Mouse (Mus musculus): ENCODE measurements around the gene Tns1. TPM values are rescaled to one million over a fixed set of nuclear protein-coding genes. Genes with fewer than 3 reads are reported as not detected.

Gene Tns1
- polyA plus RNA-seq, 1 experiment from 2014 or later, result 39.4 TPM

DNA sequence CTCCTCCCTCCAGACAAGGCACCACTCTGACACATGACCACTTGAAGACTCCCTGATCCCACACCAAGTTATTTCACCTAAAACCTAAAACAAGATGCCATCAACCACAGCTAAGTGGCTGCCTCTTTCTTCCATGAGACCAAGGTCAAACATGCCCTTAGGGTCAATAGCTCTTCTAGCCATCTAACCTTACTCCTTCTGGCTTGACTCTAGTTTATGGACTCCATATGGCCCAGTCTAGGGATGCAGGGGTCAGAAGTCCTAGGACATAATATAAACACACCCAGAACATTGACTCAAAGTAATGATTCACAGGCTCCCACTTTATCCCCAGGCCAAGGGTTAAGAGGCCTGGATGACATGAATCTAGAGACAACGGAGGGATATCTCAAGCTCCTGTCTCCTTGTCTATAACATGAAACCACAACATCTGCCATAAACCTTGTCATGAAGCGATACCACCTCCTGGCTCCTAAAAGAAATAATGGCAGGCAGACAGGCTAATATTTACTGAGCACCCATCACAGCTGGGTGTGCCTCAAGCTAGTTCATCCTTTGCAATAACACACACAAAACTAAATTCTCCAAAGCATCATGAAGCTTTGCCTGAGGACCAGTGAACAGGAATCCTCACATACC lies 123.3 kb downstream of the Tns1 start:
- H3K27me3 ChIP-seq, result no peaks in the 10 kb centered on the region
- H3K9me3 ChIP-seq, result no peaks in the 10 kb centered on the region
- peak overlapping the region; percentile 76 for H3K27ac ChIP-seq
- WGBS, result 54% methylated on average over 2 of the region's 2 CpGs
- no peak overlapping the region for H3K4me2 ChIP-seq (replicated peaks)
- H3K4me3 ChIP-seq, result no peak overlapping the region
- H3K4me1 ChIP-seq, result peaks cover 33% of the 10 kb centered on the region
- ATAC-seq (ENCODE audit: insufficient number of reproducible peaks, insufficient read depth, low FRiP score, low TSS enrichment), result no peak
- H3K9ac ChIP-seq, result no peak overlapping the region
- peaks cover 9% of the 10 kb centered on the region for H3K36me3 ChIP-seq

DNA sequence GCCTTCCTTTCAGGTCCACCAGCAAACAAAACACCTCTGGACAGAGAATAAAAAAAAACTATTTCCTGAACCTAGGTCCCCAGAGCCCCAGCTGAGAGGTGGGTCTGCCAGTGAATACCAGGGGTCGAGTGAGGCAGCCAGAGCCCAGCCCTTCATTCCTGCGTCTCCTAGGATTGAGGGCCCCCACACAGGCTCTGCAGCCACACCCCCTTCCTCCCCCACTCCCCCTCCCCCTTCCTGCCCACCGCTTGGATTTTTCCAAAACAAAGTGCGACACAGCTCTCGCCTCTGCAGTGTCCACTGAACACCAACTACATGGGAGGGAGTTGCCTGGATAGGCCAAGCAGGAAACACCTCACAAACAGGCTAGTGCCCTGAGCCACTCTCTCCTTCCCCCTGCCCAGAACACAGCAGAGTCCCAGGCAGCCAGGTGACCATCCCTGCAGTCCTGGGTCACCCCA lies 124.0 kb downstream of the Tns1 start:
- WGBS, result 4% methylated on average over 5 of the region's 5 CpGs
- H3K4me3 ChIP-seq, result no peak overlapping the region
- no peaks in the 10 kb centered on the region for H3K9me3 ChIP-seq
- peaks cover 34% of the 10 kb centered on the region for H3K4me1 ChIP-seq
- ATAC-seq (ENCODE audit: insufficient number of reproducible peaks, insufficient read depth, low FRiP score, low TSS enrichment), result 0 out of 2 replicates have a peak, but pooled peaks have one; percentile 39
- H3K27ac ChIP-seq, result peak overlapping the region; percentile 76
- H3K27me3 ChIP-seq, result no peaks in the 10 kb centered on the region
- no peak overlapping the region for H3K9ac ChIP-seq
- H3K4me2 ChIP-seq (replicated peaks), result no peak overlapping the region
- peaks cover 14% of the 10 kb centered on the region for H3K36me3 ChIP-seq

DNA sequence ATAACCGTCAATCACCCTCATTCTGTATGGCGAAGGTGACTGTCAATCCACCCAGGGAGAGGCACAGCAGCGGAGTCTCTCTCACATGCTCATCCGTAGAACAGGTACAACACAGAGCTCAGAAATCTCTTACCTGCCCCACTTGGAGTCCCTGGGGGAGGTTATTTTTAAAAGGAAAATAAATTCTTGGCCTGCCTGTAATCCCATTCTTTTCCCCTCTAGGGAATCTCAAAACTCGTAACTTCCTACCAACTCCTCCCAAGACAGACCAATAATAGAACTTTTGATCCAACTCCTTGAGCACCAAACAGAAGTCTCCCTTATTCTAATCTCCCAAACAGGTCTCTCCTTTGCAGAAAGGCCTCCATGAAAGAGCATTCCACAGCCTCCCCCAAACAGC lies 124.7 kb downstream of the Tns1 start:
- no peak for ATAC-seq (ENCODE audit: insufficient number of reproducible peaks, insufficient read depth, low FRiP score, low TSS enrichment)
- 59% methylated on average over 5 of the region's 5 CpGs for WGBS
- H3K4me3 ChIP-seq, result no peak overlapping the region
- no peaks in the 10 kb centered on the region for H3K9me3 ChIP-seq
- peaks cover 19% of the 10 kb centered on the region for H3K36me3 ChIP-seq
- H3K27ac ChIP-seq, result peak overlapping the region; percentile 76
- peaks cover 39% of the 10 kb centered on the region for H3K4me1 ChIP-seq
- H3K9ac ChIP-seq, result no peak overlapping the region; the same call in 1 of the 2 replicates
- no peaks in the 10 kb centered on the region for H3K27me3 ChIP-seq
- no peak overlapping the region for H3K4me2 ChIP-seq (replicated peaks)

DNA sequence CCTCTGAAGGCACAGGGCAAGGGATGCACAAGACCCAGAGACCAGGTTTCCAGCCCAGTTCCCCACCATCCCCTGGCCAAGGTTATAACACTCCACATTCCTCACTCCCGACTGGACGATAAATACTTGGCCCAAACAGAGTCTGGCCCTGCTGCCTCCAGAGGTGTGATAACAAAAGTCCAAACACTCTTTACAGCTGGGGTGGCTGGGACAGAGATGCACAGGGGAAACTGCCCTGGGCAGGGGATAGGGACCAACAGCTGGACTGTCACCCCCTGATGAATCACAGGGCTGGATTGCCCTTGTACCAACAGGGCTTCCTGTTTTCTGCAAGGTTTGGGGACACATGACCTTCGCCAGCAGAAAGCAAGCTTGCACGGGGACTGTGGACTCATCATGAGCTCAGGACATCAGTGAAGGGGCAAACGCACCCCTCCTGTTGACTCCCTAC lies 125.3 kb downstream of the Tns1 start:
- Histone ChIP-seq H3K9ac (no peak overlapping the region; the same call in 1 of the 2 replicates), H3K4me2 (replicated peaks) (no peak overlapping the region), H3K4me1 (peaks cover 39% of the 10 kb centered on the region), H3K27me3 (no peaks in the 10 kb centered on the region), H3K27ac (no peak overlapping the region), H3K9me3 (no peaks in the 10 kb centered on the region), H3K36me3 (peaks cover 19% of the 10 kb centered on the region), H3K4me3 (no peak overlapping the region)
- WGBS, result 53% methylated on average over 5 of the region's 5 CpGs
- no peak for ATAC-seq (ENCODE audit: insufficient number of reproducible peaks, insufficient read depth, low FRiP score, low TSS enrichment)

DNA sequence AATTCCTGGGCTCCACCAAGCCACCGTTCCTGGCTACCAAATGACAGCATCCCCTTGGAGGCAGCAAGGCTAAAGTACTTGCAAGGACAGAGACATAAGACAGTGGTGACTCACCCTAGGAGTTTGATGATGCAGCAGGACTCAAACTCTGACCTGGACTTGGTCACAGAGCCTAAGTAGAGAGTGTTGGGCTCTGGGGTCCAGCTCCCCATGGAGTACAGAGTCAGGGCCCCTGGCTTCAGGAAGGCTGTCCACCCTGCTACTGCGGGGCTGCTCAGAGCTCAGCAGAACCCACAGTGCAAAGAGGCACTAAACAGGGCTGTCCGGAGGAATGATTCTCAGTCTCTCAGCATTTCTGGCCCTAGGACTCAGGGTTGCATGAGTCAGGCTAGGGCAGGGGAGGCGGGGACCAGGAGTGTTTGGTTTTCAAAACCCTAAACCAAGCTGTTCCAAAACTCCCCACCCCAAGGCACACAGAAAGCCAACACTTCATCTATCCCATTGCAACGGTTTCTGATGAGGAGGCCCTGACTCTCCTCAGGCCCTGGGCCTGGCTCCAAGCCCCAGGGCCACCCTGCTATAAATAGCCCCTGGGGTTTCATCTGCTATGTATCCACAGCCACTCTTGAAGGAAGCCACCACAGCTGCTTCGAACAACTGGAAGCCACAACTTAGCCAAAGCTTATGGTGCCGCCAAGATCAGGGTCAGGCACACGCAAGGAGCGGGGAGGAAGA lies 126.0 kb downstream of the Tns1 start:
- peaks cover 39% of the 10 kb centered on the region for H3K4me1 ChIP-seq
- ATAC-seq (ENCODE audit: insufficient number of reproducible peaks, insufficient read depth, low FRiP score, low TSS enrichment), result no peak
- H3K9me3 ChIP-seq, result no peaks in the 10 kb centered on the region
- no peak overlapping the region for H3K4me3 ChIP-seq
- H3K27ac ChIP-seq, result peak overlapping the region; percentile 4; the same call in 1 of the 2 replicates
- WGBS, result 50% methylated on average over 9 of the region's 9 CpGs
- no peaks in the 10 kb centered on the region for H3K27me3 ChIP-seq
- H3K4me2 ChIP-seq (replicated peaks), result no peak overlapping the region
- peaks cover 23% of the 10 kb centered on the region for H3K36me3 ChIP-seq
- H3K9ac ChIP-seq, result no peak overlapping the region

DNA sequence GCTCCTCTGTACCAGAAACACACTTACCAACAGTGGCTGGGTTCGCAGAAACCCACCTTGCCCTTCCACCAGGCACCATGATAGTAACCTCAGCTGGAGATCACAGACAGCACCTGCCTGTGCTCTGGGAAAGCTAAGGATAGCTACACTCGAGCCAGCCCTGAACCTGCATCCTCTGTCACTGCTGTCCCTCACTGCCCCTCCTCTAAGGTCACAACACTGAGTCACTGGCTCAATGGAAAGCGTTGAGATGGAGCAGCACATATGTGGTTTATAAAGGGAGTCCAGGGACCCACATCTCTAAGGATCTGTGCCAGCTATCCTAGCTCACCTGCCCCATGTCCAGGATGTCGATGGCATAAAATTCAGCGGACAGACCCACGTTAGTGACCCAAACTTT lies 126.9 kb downstream of the Tns1 start:
- ATAC-seq (ENCODE audit: insufficient number of reproducible peaks, insufficient read depth, low FRiP score, low TSS enrichment), result no peak
- H3K36me3 ChIP-seq, result peaks cover 23% of the 10 kb centered on the region
- H3K4me1 ChIP-seq, result peaks cover 39% of the 10 kb centered on the region
- no peak overlapping the region for H3K4me2 ChIP-seq (replicated peaks)
- 83% methylated on average over 6 of the region's 6 CpGs for WGBS
- no peaks in the 10 kb centered on the region for H3K27me3 ChIP-seq
- H3K27ac ChIP-seq, result no peak overlapping the region
- no peak overlapping the region for H3K9ac ChIP-seq
- H3K9me3 ChIP-seq, result no peaks in the 10 kb centered on the region
- H3K4me3 ChIP-seq, result no peak overlapping the region

DNA sequence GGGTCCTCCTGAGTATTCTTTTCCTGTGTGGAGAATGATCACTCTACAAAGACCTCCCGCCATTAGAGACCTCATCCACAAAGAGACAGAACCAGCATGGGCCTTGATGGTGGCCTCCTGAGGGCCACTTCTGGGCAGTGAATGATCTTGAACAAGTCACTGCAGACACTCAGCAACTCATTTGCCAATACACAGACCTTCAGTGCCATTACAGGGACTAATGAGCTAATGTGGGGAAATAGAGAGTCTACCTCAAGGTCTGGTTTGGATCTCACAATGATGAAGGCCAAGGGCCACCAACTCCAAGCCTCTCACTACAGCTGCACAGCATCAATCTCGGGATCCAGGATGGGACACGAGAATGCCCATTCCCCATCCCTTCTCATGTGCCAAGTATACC lies 127.6 kb downstream of the Tns1 start:
- Histone ChIP-seq H3K4me3 (no peak overlapping the region), H3K4me2 (replicated peaks) (no peak overlapping the region), H3K36me3 (peaks cover 30% of the 10 kb centered on the region), H3K27ac (no peak overlapping the region), H3K9me3 (no peaks in the 10 kb centered on the region), H3K27me3 (no peaks in the 10 kb centered on the region), H3K4me1 (peaks cover 39% of the 10 kb centered on the region), H3K9ac (no peak overlapping the region)
- 84% methylated on average over 3 of the region's 3 CpGs for WGBS
- no peak for ATAC-seq (ENCODE audit: insufficient number of reproducible peaks, insufficient read depth, low FRiP score, low TSS enrichment)

DNA sequence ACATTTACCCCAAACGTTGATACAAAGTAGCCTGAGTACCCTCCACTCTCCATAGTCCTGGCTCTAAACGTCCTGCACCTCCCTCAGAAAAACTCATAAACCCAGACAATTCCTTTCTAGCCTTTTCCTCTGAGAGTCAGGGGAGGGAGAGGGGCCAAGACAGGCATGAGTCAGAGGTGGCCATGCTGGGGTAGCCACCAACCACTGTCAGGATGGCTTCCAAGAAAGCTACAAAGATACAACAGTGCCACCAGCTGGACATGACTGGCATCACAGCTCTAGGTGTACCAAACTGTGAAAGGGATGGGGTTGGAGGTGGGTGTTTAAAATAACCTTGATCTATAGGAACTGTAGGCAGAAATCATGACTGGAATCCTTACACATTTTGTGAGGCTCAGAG lies 128.0 kb downstream of the Tns1 start:
- H3K9ac ChIP-seq, result no peak overlapping the region
- no peaks in the 10 kb centered on the region for H3K9me3 ChIP-seq
- 63% methylated on average over 2 of the region's 2 CpGs for WGBS
- no peaks in the 10 kb centered on the region for H3K27me3 ChIP-seq
- H3K36me3 ChIP-seq, result peaks cover 34% of the 10 kb centered on the region
- ATAC-seq (ENCODE audit: insufficient number of reproducible peaks, insufficient read depth, low FRiP score, low TSS enrichment), result no peak
- H3K4me3 ChIP-seq, result no peak overlapping the region
- no peak overlapping the region for H3K4me2 ChIP-seq (replicated peaks)
- peaks cover 34% of the 10 kb centered on the region for H3K4me1 ChIP-seq
- H3K27ac ChIP-seq, result no peak overlapping the region

DNA sequence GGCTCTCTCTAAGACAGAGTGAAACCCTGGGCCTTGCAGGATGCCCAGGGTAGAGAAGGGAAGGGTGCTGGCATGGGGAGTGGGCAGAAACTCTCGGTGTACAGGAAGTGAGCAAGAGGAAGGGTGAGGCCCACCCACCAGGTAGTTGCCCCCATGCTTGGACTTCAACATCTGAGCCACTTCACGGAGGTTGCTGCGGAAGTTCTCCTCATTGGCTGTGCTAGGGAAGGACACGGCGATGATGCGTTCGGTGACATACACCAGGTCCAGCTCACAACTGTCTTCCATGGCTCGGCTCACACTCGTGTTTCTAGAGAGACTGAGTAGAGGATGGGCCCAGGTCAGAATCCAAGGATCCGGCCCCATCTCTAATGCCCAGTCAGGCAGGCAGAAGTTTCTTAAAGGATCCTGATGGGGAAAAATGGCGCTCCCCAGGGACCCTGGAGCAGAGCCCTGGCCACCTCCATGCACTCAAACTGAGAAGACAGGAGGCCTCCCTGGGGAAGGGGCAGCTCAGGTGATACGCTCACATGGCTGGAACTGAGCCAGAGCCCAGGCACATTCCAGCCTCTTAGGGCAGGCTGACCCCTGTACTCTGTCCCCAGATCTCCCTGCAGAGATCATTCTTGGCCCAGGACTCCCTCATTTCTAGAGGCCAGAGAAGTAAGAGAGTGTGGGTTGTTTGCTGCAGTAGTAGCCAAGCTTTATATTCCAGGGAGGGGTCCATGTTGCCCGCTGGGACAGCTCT lies 129.0 kb downstream of the Tns1 start:
- Histone ChIP-seq H3K9ac (no peak overlapping the region), H3K4me2 (replicated peaks) (no peak overlapping the region), H3K36me3 (peaks cover 44% of the 10 kb centered on the region), H3K4me1 (peaks cover 25% of the 10 kb centered on the region), H3K9me3 (no peaks in the 10 kb centered on the region), H3K4me3 (no peak overlapping the region), H3K27me3 (no peaks in the 10 kb centered on the region), H3K27ac (no peak overlapping the region)
- no peak for ATAC-seq (ENCODE audit: insufficient number of reproducible peaks, insufficient read depth, low FRiP score, low TSS enrichment)
- 83% methylated on average over 13 of the region's 13 CpGs for WGBS

DNA sequence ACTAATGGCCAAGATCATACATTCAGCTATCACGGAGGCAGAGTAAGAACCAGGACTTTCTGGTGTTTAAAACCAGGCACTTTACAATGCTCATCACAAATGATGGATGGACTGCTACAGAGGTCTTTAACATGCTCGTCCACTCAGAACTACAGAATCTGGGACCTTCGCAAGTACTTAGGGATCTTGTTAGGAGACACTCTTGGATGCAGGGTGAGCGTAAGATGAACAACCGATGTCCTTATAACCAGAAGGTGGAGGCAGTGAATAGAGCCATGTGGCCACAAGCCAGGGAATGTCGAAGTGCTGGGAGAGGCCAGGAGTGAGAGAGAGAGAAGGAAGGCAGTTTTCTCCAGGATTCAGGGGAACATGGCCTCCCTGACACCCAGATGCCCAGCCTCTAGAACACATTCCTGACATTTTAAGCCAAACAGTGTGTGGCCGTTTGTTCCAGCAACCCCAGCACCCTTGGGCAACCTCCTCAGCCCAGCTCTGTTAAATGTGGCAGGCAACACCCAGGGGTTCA lies 130.3 kb downstream of the Tns1 start:
- no peak overlapping the region for H3K27ac ChIP-seq
- H3K36me3 ChIP-seq, result peaks cover 54% of the 10 kb centered on the region
- ATAC-seq (ENCODE audit: insufficient number of reproducible peaks, insufficient read depth, low FRiP score, low TSS enrichment), result no peak

DNA sequence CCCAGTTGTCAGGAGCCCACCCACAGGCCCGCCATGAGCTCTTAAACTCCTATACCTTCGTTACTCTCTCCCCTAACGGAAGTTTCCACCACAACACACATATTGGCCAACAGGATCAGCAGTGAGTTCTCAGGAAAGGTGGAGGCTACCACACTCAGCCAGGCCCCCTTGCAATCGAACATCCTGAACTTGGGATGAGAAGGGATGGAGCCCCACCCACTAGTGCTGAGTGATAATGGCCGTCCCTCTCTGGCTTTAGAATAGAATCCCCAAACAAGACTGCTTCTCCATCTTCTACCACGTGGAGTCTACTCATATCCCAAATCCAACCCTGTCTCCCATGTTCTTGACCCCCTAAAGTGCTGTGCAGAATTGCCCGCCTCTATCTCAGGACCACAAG lies 131.0 kb downstream of the Tns1 start:
- Histone ChIP-seq H3K4me1 (0 out of 2 replicates have a peak, but pooled peaks cover 6% of the 10 kb centered on the region), H3K4me3 (no peak overlapping the region), H3K27me3 (no peaks in the 10 kb centered on the region), H3K4me2 (replicated peaks) (no peak overlapping the region), H3K9ac (no peak overlapping the region), H3K27ac (no peak overlapping the region), H3K9me3 (no peaks in the 10 kb centered on the region), H3K36me3 (peaks cover 61% of the 10 kb centered on the region)
- no peak for ATAC-seq (ENCODE audit: insufficient number of reproducible peaks, insufficient read depth, low FRiP score, low TSS enrichment)
- WGBS, result 75% methylated on average over 7 of the region's 7 CpGs

More for the DNA sequence above, 130.3 kb downstream of the Tns1 start:
- H3K9me3 ChIP-seq, result no peaks in the 10 kb centered on the region
- no peak overlapping the region for H3K4me3 ChIP-seq
- H3K9ac ChIP-seq, result no peak overlapping the region
- WGBS, result 80% methylated on average over 7 of the region's 7 CpGs
- peaks cover 12% of the 10 kb centered on the region; the same call in 1 of the 2 replicates for H3K4me1 ChIP-seq
- no peak overlapping the region for H3K4me2 ChIP-seq (replicated peaks)
- no peaks in the 10 kb centered on the region for H3K27me3 ChIP-seq

Measured in embryonic facial prominence, embryonic 12.5 days (tissue).